Mouse (Mus musculus): Measurements from ENCODE around the gene Gm11077. TPM values are rescaled to one million over a fixed set of nuclear protein-coding genes. Genes with fewer than 3 reads are reported as not detected.
A peak's percentile ranks its signal among the peaks of the same experiment; 100 is the strongest.

The Gm11077 gene
- polyA plus RNA-seq, 1 experiment = not detected

DNA sequence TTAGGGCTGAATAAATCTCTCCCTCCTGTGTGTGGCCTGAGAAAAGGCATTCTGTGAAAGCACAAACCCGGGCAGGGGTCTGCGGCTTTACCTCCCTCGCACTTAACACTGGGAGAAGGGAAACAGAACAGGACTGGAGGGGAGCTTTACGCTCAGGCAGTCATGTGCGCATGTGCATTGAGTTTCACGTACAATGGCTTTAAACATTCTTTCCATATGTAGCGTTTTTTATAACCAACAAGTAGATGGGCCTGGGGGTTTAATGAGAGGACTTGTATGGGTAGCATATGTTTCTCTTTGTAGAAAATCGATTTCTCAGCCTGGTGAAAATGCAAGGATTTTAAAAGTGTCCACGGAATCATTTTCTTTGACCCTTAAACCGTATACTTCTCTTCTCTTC lies 24.0 kb upstream of the Gm11077 start:
- TF ChIP-seq POLR2A (IDR thresholded peaks at IDR 0.05; ENCODE audit: extremely low read depth, insufficient read depth, low read length) (no peak), CTCF (IDR thresholded peaks at IDR 0.05; ENCODE audit: extremely low read depth, insufficient read depth, low read length) (no peak)
- Histone ChIP-seq H3K4me3 (ENCODE audit: insufficient read depth, low read length) (no peak overlapping the region), H3K27ac (ENCODE audit: insufficient read depth, low read length) (no peak overlapping the region), H3K4me1 (ENCODE audit: control insufficient read depth, insufficient read depth, low read length) (no peaks in the 10 kb centered on the region)

- no peak overlapping the region for H3K4me3 ChIP-seq (ENCODE audit: insufficient read depth, low read length)
- no peaks in the 10 kb centered on the region for H3K4me1 ChIP-seq (ENCODE audit: control insufficient read depth, insufficient read depth, low read length)
- TF ChIP-seq CTCF (IDR thresholded peaks at IDR 0.05; ENCODE audit: extremely low read depth, insufficient read depth, low read length) (no peak), POLR2A (IDR thresholded peaks at IDR 0.05; ENCODE audit: extremely low read depth, insufficient read depth, low read length) (no peak)
- H3K27ac ChIP-seq (ENCODE audit: insufficient read depth, low read length) = no peak overlapping the region
Observed at GRCm38 (mm10) chr6:140706056-140706455, 23.0 kb upstream of the Gm11077 start.

DNA sequence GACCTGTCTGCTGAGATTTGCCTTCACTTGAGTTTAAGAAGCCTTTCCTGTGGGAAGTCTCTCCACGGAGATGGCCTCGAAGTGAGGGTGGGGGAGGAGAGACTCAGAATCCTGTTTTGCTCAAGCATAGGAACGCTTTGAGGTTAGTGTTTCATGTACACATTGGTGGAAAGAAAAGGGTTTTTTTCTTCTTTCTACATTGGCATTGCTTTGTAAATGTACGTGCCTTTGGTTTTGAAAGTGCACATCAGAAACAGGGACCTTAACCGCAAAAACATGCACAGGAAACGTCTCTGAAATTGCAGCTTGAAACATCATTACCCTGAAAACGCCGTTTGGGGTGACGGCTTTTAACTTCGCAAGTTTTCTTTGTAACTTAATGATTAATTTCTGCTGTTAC lies 21.0 kb upstream of the Gm11077 start:
- TF ChIP-seq POLR2A (IDR thresholded peaks at IDR 0.05; ENCODE audit: extremely low read depth, insufficient read depth, low read length) (no peak), CTCF (IDR thresholded peaks at IDR 0.05; ENCODE audit: extremely low read depth, insufficient read depth, low read length) (no peak)
- H3K4me1 ChIP-seq (ENCODE audit: control insufficient read depth, insufficient read depth, low read length) = no peaks in the 10 kb centered on the region
- H3K4me3 ChIP-seq (ENCODE audit: insufficient read depth, low read length) = no peak overlapping the region
- H3K27ac ChIP-seq (ENCODE audit: insufficient read depth, low read length) = no peak overlapping the region

- H3K4me3 ChIP-seq (ENCODE audit: insufficient read depth, low read length) = no peak overlapping the region
- TF ChIP-seq POLR2A (IDR thresholded peaks at IDR 0.05; ENCODE audit: extremely low read depth, insufficient read depth, low read length) = no peak
- no peak for TF ChIP-seq CTCF (IDR thresholded peaks at IDR 0.05; ENCODE audit: extremely low read depth, insufficient read depth, low read length)
- no peak overlapping the region for H3K27ac ChIP-seq (ENCODE audit: insufficient read depth, low read length)
Observed at GRCm38 (mm10) chr6:140709415-140710107, 19.5 kb upstream of the Gm11077 start.

DNA sequence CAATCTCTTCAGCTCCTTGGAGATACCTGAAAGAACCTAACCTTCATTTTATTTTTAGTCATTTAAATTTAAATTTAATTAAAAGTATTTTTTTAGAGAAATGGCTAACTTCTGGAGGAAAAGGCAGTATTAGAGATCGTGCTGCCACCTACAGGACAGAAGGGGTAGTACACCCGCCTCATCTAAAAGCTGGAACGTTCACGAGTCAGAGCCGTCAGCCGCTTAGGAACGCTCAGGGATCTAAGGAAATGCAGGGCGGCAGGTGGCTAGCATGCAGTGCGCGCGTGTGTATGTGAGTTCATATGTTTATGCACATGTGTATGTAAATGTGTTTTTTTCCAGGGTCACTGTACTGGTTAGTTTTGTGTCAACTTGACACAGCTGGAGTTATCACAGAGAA lies 16.3 kb upstream of the Gm11077 start:
- no peaks in the 10 kb centered on the region for H3K4me1 ChIP-seq (ENCODE audit: control insufficient read depth, insufficient read depth, low read length)
- H3K4me3 ChIP-seq (ENCODE audit: insufficient read depth, low read length) = no peak overlapping the region
- TF ChIP-seq CTCF (IDR thresholded peaks at IDR 0.05; ENCODE audit: extremely low read depth, insufficient read depth, low read length) (peak; percentile 83), POLR2A (IDR thresholded peaks at IDR 0.05; ENCODE audit: extremely low read depth, insufficient read depth, low read length) (no peak)
- H3K27ac ChIP-seq (ENCODE audit: insufficient read depth, low read length) = no peak overlapping the region

More at GRCm38 (mm10) chr6:140709415-140710107, 19.5 kb upstream of the Gm11077 start:
- no peaks in the 10 kb centered on the region for H3K4me1 ChIP-seq (ENCODE audit: control insufficient read depth, insufficient read depth, low read length)

DNA sequence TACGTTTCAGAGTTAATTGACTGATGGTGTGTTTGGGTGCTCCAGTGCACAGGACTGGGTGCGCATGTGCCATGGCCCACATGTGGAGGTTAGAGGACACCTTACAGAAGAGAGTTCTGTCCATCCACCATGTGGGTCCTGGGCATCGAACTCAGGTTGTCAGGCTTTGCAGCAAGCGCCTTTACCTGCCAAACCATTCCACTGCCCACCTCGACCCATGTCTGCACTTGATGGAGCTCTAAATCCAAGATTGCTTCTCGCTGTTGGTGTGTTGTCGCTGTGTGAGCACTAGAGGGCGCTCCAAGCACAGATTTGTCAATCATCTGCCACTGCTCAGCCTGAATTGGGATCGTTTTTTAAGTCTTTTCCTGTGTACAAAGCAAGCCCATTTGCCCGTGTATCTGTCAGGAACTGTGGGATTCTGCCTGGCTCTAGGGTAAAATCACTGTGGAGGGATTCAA lies 14.1 kb upstream of the Gm11077 start:
- TF ChIP-seq POLR2A (IDR thresholded peaks at IDR 0.05; ENCODE audit: extremely low read depth, insufficient read depth, low read length) (no peak), CTCF (IDR thresholded peaks at IDR 0.05; ENCODE audit: extremely low read depth, insufficient read depth, low read length) (peak; percentile 99)
- Histone ChIP-seq H3K4me1 (ENCODE audit: control insufficient read depth, insufficient read depth, low read length) (no peaks in the 10 kb centered on the region), H3K4me3 (ENCODE audit: insufficient read depth, low read length) (no peak overlapping the region), H3K27ac (ENCODE audit: insufficient read depth, low read length) (no peak overlapping the region)

- H3K4me3 ChIP-seq (ENCODE audit: insufficient read depth, low read length) = no peak overlapping the region
- TF ChIP-seq CTCF (IDR thresholded peaks at IDR 0.05; ENCODE audit: extremely low read depth, insufficient read depth, low read length) (no peak), POLR2A (IDR thresholded peaks at IDR 0.05; ENCODE audit: extremely low read depth, insufficient read depth, low read length) (no peak)
- H3K4me1 ChIP-seq (ENCODE audit: control insufficient read depth, insufficient read depth, low read length) = no peaks in the 10 kb centered on the region; the same call in 1 of the 2 replicates
- no peak overlapping the region for H3K27ac ChIP-seq (ENCODE audit: insufficient read depth, low read length)
Observed at GRCm38 (mm10) chr6:140722058-140722457, 7.0 kb upstream of the Gm11077 start.

DNA sequence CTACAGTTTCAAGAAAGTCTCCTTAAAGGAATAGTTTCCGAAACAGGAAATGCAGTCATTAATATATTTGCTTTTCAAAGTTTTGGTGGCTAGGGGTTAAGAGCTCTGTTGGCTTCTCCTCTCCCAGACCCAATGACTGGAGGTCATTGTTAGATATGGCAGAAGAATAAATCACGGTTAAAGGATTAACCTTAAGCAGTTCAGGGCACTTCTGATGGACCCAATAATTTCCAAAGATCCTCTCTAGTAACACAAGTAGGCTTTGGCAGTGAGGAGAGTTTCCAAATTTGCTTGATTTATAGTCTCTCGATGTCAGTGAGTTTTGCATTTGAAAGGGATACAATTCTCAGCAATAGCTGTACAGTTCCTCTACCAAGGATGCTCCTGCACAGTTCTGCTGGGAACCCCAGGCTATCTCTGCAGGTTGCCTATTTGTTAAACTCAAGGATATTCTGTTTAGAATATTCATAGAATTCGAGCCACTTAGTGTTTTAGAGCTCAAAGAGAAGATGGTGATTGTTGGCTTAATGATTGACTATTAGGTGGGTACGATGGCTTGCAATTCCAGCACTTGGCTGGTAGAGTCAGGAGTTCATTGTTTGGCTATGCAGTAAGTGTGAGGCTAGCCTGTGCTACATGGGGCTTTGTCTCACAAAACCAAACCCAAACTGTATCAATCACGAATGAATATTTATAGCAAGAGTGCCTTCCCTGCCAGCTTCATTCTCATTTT lies 1.8 kb downstream of the Gm11077 start:
- H3K4me3 ChIP-seq (ENCODE audit: insufficient read depth, low read length) = no peak overlapping the region
- H3K27ac ChIP-seq (ENCODE audit: insufficient read depth, low read length) = no peak overlapping the region
- H3K4me1 ChIP-seq (ENCODE audit: control insufficient read depth, insufficient read depth, low read length) = no peaks in the 10 kb centered on the region
- TF ChIP-seq POLR2A (IDR thresholded peaks at IDR 0.05; ENCODE audit: extremely low read depth, insufficient read depth, low read length) (no peak), CTCF (IDR thresholded peaks at IDR 0.05; ENCODE audit: extremely low read depth, insufficient read depth, low read length) (no peak)

DNA sequence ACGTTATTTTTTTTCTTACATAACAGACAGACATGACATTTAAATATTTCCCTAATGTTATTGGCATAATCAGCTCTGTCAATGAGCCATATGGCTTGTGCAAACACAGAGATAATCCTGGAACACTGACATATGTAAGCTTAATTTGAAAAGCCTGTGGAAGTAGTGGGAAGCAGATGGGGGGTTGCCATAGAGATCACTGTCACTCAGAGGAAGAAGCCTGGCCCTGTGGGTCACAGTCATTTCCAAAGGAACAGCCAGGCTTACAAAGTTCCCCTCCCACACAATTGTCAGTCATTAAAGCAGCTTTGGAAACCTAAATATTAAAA lies 2.3 kb downstream of the Gm11077 start:
- Histone ChIP-seq H3K4me1 (ENCODE audit: control insufficient read depth, insufficient read depth, low read length) (no peaks in the 10 kb centered on the region), H3K27ac (ENCODE audit: insufficient read depth, low read length) (no peak overlapping the region), H3K4me3 (ENCODE audit: insufficient read depth, low read length) (no peak overlapping the region)
- TF ChIP-seq CTCF (IDR thresholded peaks at IDR 0.05; ENCODE audit: extremely low read depth, insufficient read depth, low read length) (no peak), POLR2A (IDR thresholded peaks at IDR 0.05; ENCODE audit: extremely low read depth, insufficient read depth, low read length) (no peak)
